ENCODE assay signal across 9 mouse cellular contexts in genomic region chr8:127092383-127093112, GRCm38 (mm10). TPM values are rescaled to one million over a fixed set of nuclear protein-coding genes. Genes with fewer than 3 reads are reported as not detected.
DNase-seq lines count a peak whose midpoint lies in the region; ATAC-seq and TF ChIP-seq lines count a peak whose summit lies in the region.
"Had no signal": no experiment of that assay in that cellular context is flagged by ENCODE, and none has a peak within 500 bp of the region (broad histone marks: within the 10 kb centered on the region; RNA-seq: fewer than 3 reads in every experiment).

No protein-coding gene starts in this region.

- H3K9me3 ChIP-seq in heart, embryonic 16.5 days (replicated peaks; ENCODE audit: control insufficient read depth, low read length) = no peaks in the 10 kb centered on the region
- H3K9me3 ChIP-seq in heart, postnatal 0 days (replicated peaks; ENCODE audit: control insufficient read depth, low read length) = no peaks in the 10 kb centered on the region
- no peaks in the 10 kb centered on the region for H3K9me3 ChIP-seq in limb, embryonic 15.5 days

- no peak overlapping the region for H3K4me3 ChIP-seq in heart, embryonic 16.5 days (ENCODE audit: low read length)
- no peak overlapping the region for H3K4me3 ChIP-seq in heart, postnatal 0 days (ENCODE audit: low read depth, low read length)
- no peak overlapping the region for H3K4me3 ChIP-seq in limb, embryonic 15.5 days

- DNase-seq in heart, adult 9 months (ENCODE audit: low spot score in 2 of 2) = no peak
- DNase-seq in cerebellum, postnatal 10 days = peak; percentile 65 to 75
- peak; percentile 59 for DNase-seq in heart, postnatal 0 days (ENCODE audit: low spot score)
- DNase-seq in right cerebral cortex, postnatal 4 days = peak; percentile 62
- no peak for DNase-seq in layer of hippocampus, postnatal 10 days (ENCODE audit: low spot score in 2 of 2)

- H3K27me3 ChIP-seq in heart, embryonic 16.5 days (ENCODE audit: control insufficient read depth, insufficient read depth, low read length) = no peaks in the 10 kb centered on the region
- no peaks in the 10 kb centered on the region for H3K27me3 ChIP-seq in heart, postnatal 0 days (ENCODE audit: control insufficient read depth, insufficient read depth, low read length)
- H3K27me3 ChIP-seq in limb, embryonic 15.5 days = no peaks in the 10 kb centered on the region

- peaks cover 38% of the 10 kb centered on the region for H3K4me1 ChIP-seq in heart, embryonic 16.5 days (ENCODE audit: control insufficient read depth, insufficient read depth, low read length)
- peaks cover 27% of the 10 kb centered on the region for H3K4me1 ChIP-seq in heart, postnatal 0 days (ENCODE audit: control insufficient read depth, insufficient read depth)
- peaks cover 50% of the 10 kb centered on the region for H3K4me1 ChIP-seq in limb, embryonic 15.5 days

- no peak overlapping the region; the same call in 1 of the 2 replicates for H3K9ac ChIP-seq in heart, embryonic 16.5 days (ENCODE audit: low read length)
- no peak overlapping the region for H3K9ac ChIP-seq in heart, postnatal 0 days (replicated peaks; ENCODE audit: low read depth, low read length)
- H3K9ac ChIP-seq in limb, embryonic 15.5 days = no peak overlapping the region

- H3K4me2 ChIP-seq in heart, embryonic 16.5 days (ENCODE audit: low read depth, low read length) = peak overlapping the region; percentile 41
- H3K4me2 ChIP-seq in heart, postnatal 0 days (ENCODE audit: low read depth, low read length) = peak overlapping the region; percentile 29
- no peak overlapping the region for H3K4me2 ChIP-seq in limb, embryonic 15.5 days

- peak; percentile 60 for ATAC-seq in heart, embryonic 16.5 days (replicated peaks; ENCODE audit: extremely low read depth, insufficient read depth, low FRiP score)
- ATAC-seq in heart, postnatal 0 days (ENCODE audit: insufficient read depth, low read depth) = peak; percentile 47
- no peak for ATAC-seq in limb, embryonic 15.5 days (ENCODE audit: insufficient number of reproducible peaks, low FRiP score, low TSS enrichment, low read depth)
- no peak for ATAC-seq in inflammation-experienced regulatory T-cells, adult 6 months

- TF ChIP-seq CTCF in heart, postnatal 0 days (IDR thresholded peaks at IDR 0.05; ENCODE audit: low read depth) = no peak

- H3K27ac ChIP-seq in heart, embryonic 16.5 days (ENCODE audit: low read length) = peak overlapping the region; percentile 15
- H3K27ac ChIP-seq in heart, postnatal 0 days (ENCODE audit: low read depth) = no peak overlapping the region
- H3K27ac ChIP-seq in limb, embryonic 15.5 days = peak overlapping the region; percentile 38

- 15% methylated on average over 10 of the region's 10 CpGs for WGBS in heart, embryonic 16.5 days
- WGBS in heart, postnatal 0 days = 15% methylated on average over 10 of the region's 10 CpGs
- 20% methylated on average over 10 of the region's 10 CpGs for WGBS in limb, embryonic 15.5 days

- no peaks in the 10 kb centered on the region for H3K36me3 ChIP-seq in heart, embryonic 16.5 days (ENCODE audit: control insufficient read depth, insufficient read depth)
- H3K36me3 ChIP-seq in heart, postnatal 0 days (replicated peaks; ENCODE audit: control insufficient read depth, insufficient read depth, low read length) = no peaks in the 10 kb centered on the region
- no peaks in the 10 kb centered on the region for H3K36me3 ChIP-seq in limb, embryonic 15.5 days

- no peak for TF ChIP-seq EP300 in heart, postnatal 0 days (IDR thresholded peaks at IDR 0.05; ENCODE audit: low read depth)

RNA-seq across cellular contexts. Expression of gene Pard3, which starts 28.9 kb away (rescaled TPM):
- 12.7 and 16.1 TPM in 2 replicates for polyA plus RNA-seq in heart, embryonic 16.5 days (2015; fragmentation: Nextera tagmentation; extraction: Ambion mirVana)
- total RNA-seq in heart, postnatal 0 days (2014; rRNA removed; ENCODE audit: low replicate concordance) = 13.8 and 30.6 TPM in 2 replicates
- 8.2 and 9.2 TPM in 2 replicates for polyA plus RNA-seq in heart, postnatal 0 days (2015; fragmentation: Nextera tagmentation; extraction: Ambion mirVana)
- polyA plus RNA-seq in limb, embryonic 15.5 days (2015; fragmentation: Nextera tagmentation; extraction: Ambion mirVana) = 31.4 and 37.8 TPM in 2 replicates
- total RNA-seq in layer of hippocampus, postnatal 10 days (2021) = 10 to 100 TPM; 26.2 to 27.8 TPM
- polyA plus RNA-seq in inflammation-experienced regulatory T-cells, adult 6 months (2017; shearing (Covaris generic)) = not detected
- total RNA-seq: MEL had no signal

Comparison
In these comparisons a context has a peak if more than half of its experiments do, and no peak if none do; other contexts are left out.
1. DNase-seq: peak in cerebellum, postnatal 10 days (2 of 2), heart, postnatal 0 days (single experiment) and right cerebral cortex, postnatal 4 days (single experiment); none in heart, adult 9 months (0 of 2) and layer of hippocampus, postnatal 10 days (0 of 2).
2. ATAC-seq: peak in heart, embryonic 16.5 days (single experiment) and heart, postnatal 0 days (single experiment); none in limb, embryonic 15.5 days (single experiment) and inflammation-experienced regulatory T-cells, adult 6 months (single experiment).